Mouse (Mus musculus): Measurements from ENCODE around the gene Tcap.

Gene Tcap

GRCm38 (mm10) chr11:98383261-98384030, at the start of gene Tcap:
Tcap (plus strand) TSS chr11:98383811.
- in situ Hi-C loops (cut with MboI; ENCODE audit: low pct_unique_long_range_greater_than_20kb in 1 of 2, low sequenced_read_pairs in 2 of 2, unreplicated experiment in 1 of 2), result no loop called here

- in situ Hi-C loops (cut with MboI; ENCODE audit: low pct_unique_long_range_greater_than_20kb in 1 of 2, low sequenced_read_pairs in 2 of 2, unreplicated experiment in 1 of 2), result no loop called here
Observed at GRCm38 (mm10) chr11:98333981-98334741, 49.5 kb upstream of the Tcap start.

DNA sequence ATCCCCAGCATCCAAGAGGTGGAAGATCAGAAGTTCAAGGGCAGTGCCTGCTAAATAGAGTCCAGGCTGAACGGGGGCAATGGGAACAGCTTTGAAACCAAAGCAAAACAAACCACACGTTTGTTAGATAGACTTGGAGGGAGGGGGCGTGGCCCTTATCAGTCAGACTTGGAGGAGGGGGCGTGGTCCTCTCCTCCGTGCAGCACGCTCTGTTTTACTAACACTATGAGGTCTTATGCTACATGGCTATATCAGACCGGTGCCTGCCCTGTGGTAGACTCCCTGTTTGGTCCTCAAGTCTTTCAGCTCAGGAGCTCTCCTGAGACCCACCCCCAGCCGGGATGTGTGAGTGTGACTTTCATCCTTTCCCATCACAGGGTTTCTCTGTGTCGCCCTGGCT, 48.4 kb upstream of the Tcap start:
- in situ Hi-C loops (cut with MboI; ENCODE audit: low pct_unique_long_range_greater_than_20kb in 1 of 2, low sequenced_read_pairs in 2 of 2, unreplicated experiment in 1 of 2), result no loop called here

- in situ Hi-C loops (cut with MboI; ENCODE audit: low pct_unique_long_range_greater_than_20kb in 1 of 2, low sequenced_read_pairs in 2 of 2, unreplicated experiment in 1 of 2), result no loop called here
Observed at GRCm38 (mm10) chr11:98336245-98337107, 47.1 kb upstream of the Tcap start.

GRCm38 (mm10) chr11:98338507-98338961, 45.1 kb upstream of the Tcap start:
- in situ Hi-C loops (cut with MboI; ENCODE audit: low pct_unique_long_range_greater_than_20kb in 1 of 2, low sequenced_read_pairs in 2 of 2, unreplicated experiment in 1 of 2), result no loop called here

- in situ Hi-C loops (cut with MboI; ENCODE audit: low pct_unique_long_range_greater_than_20kb in 1 of 2, low sequenced_read_pairs in 2 of 2, unreplicated experiment in 1 of 2), result no loop called here
Observed at GRCm38 (mm10) chr11:98339071-98339501, 44.5 kb upstream of the Tcap start.

GRCm38 (mm10) chr11:98339679-98340287, 43.8 kb upstream of the Tcap start:
- in situ Hi-C loops (cut with MboI; ENCODE audit: low pct_unique_long_range_greater_than_20kb in 1 of 2, low sequenced_read_pairs in 2 of 2, unreplicated experiment in 1 of 2), result loop anchor here in 1 of 2 experiments (5.0 kb wide), 1 partner anchor 72 kb away; no protein-coding TSS in a partner anchor

GRCm38 (mm10) chr11:98340597-98340996, 43.0 kb upstream of the Tcap start:
- in situ Hi-C loops (cut with MboI; ENCODE audit: low pct_unique_long_range_greater_than_20kb in 1 of 2, low sequenced_read_pairs in 2 of 2, unreplicated experiment in 1 of 2), result loop anchor here in 1 of 2 experiments (5.0 kb wide), 1 partner anchor 73 kb away; no protein-coding TSS in a partner anchor

- in situ Hi-C loops (cut with MboI; ENCODE audit: low pct_unique_long_range_greater_than_20kb in 1 of 2, low sequenced_read_pairs in 2 of 2, unreplicated experiment in 1 of 2), result loop anchor here in 1 of 2 experiments (5.0 kb wide), 1 partner anchor 74 kb away; no protein-coding TSS in a partner anchor
Observed at GRCm38 (mm10) chr11:98341174-98341573, 42.4 kb upstream of the Tcap start.

GRCm38 (mm10) chr11:98342000-98342945, 41.3 kb upstream of the Tcap start:
- in situ Hi-C loops (cut with MboI; ENCODE audit: low pct_unique_long_range_greater_than_20kb in 1 of 2, low sequenced_read_pairs in 2 of 2, unreplicated experiment in 1 of 2), result loop anchor here in 1 of 2 experiments (5.0 kb wide), 1 partner anchor 75 kb away; no protein-coding TSS in a partner anchor

GRCm38 (mm10) chr11:98345253-98345652, 38.4 kb upstream of the Tcap start:
- in situ Hi-C loops (cut with MboI; ENCODE audit: low pct_unique_long_range_greater_than_20kb in 1 of 2, low sequenced_read_pairs in 2 of 2, unreplicated experiment in 1 of 2), result no loop called here

GRCm38 (mm10) chr11:98346168-98346567, 37.4 kb upstream of the Tcap start:
- in situ Hi-C loops (cut with MboI; ENCODE audit: low pct_unique_long_range_greater_than_20kb in 1 of 2, low sequenced_read_pairs in 2 of 2, unreplicated experiment in 1 of 2), result no loop called here

DNA sequence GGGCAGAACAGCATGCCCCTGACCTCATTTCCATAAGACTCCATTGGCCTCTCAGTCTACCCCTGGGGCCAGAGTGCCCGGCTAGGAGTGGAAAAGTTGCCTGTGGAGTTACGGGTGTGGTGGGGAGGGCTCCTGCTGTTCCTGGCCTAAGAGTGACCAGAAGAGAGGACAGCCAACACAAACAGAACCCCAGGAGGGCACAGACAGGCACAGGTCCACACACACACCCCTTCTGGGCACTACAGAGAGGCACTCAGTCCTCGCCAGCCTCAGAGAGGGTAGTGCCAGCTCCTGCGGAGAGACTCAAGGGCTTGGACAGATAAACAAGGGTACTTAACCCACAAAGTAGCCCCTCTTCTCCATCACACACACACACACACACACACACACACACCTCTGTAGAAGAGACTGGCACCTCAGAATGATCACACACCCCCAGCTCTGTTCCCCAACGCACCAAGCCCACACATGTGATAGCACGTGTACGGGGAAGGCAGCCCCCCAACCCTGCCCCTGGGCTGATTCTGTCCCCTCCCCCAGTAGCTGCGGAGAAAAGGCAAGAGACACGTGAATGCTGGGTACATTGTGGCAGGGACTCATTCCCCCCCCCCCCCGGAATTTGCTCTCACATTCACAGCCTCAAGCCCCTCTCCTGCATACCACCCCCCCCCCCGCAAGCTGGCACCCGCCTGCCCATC, 36.1 kb upstream of the Tcap start:
- in situ Hi-C loops (cut with MboI; ENCODE audit: low pct_unique_long_range_greater_than_20kb in 1 of 2, low sequenced_read_pairs in 2 of 2, unreplicated experiment in 1 of 2), result no loop called here

DNA sequence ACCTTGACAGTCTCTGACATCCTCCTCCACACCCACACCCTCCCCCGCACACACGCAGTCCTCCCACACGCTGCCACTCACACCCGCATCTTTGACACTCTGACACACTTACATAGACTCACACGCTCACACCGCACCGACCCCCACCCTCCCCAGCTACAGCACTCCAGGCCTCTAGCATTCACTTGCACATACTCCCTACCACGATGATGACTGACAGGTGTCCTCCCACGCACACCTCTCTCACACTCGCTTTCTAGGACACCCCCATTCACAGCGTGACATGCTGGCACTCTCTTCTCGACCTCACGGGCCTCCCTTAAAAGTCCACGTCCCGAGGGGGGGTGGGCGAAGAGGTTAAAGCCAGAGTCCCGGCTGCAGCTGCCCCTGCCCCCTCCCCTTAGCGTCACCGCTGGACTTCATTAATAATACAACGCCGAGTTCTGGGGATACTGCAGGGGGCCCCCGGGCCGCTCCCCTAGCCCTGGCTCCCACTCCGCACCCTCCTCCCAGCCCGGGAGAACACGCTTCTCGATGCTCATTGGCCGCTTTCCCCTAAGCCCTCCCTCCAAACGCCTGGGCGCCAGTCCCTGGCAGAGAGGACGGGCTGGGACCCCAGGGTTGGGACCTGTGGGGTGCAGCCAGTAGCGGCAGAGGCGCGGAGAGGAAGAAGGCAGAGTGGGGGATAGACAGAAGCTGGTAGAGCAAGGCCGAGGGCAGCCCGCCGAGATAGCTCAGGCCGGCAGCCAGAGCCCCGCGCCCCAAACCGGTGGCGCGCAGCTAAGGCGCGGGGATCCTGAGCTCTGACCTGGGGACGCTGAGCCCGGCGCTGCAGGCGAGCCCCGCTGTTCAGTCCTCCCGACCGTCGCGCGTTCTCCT, 35.3 kb upstream of the Tcap start, which contains the start of gene Ppp1r1b:
TSS of gene Ppp1r1b (plus strand) at position 322 of the 879 bp plus-strand sequence.
- in situ Hi-C loops (cut with MboI; ENCODE audit: low pct_unique_long_range_greater_than_20kb in 1 of 2, low sequenced_read_pairs in 2 of 2, unreplicated experiment in 1 of 2), result no loop called here

DNA sequence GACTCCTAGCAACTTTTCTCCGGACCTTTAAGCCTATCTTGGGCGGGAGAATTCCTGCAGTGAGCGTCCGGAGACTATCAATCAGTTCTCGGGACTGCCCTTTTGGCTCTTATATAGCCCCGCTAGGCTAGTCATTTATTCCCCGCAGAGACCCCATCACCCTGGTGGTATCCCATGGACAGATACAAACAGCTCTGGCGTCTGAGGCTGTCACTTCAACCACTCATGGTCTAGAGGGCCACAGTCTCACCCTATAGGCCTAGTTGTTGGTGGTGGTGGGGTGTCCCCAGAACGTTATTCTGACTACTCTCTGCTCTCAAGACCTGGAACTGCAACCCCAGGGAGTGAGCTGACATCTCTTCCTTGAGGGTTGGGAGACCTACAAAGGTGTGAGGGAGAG, 34.3 kb upstream of the Tcap start:
- in situ Hi-C loops (cut with MboI; ENCODE audit: low pct_unique_long_range_greater_than_20kb in 1 of 2, low sequenced_read_pairs in 2 of 2, unreplicated experiment in 1 of 2), result no loop called here

Measured in mouse embryonic stem cell (cell line).